Mouse (Mus musculus) liver, adult 2 months (tissue): ENCODE results near the gene S100a5.

Experiments used
- CTCF ChIP-seq: fragments of 200-500 bp; IDR thresholded peaks from 2 replicates; pipeline ENCODE4 v1.5.1; 2011; ENCODE audit warnings: low read depth, low read length, control low read depth
- POLR2A ChIP-seq: fragments of 200-500 bp; IDR thresholded peaks from 2 replicates; pipeline ENCODE4 v1.6.1; 2011; ENCODE audit warnings: low read length, control low read depth; ENCODE audit not compliant: insufficient read depth; ENCODE audit errors: extremely low read depth

DNA sequence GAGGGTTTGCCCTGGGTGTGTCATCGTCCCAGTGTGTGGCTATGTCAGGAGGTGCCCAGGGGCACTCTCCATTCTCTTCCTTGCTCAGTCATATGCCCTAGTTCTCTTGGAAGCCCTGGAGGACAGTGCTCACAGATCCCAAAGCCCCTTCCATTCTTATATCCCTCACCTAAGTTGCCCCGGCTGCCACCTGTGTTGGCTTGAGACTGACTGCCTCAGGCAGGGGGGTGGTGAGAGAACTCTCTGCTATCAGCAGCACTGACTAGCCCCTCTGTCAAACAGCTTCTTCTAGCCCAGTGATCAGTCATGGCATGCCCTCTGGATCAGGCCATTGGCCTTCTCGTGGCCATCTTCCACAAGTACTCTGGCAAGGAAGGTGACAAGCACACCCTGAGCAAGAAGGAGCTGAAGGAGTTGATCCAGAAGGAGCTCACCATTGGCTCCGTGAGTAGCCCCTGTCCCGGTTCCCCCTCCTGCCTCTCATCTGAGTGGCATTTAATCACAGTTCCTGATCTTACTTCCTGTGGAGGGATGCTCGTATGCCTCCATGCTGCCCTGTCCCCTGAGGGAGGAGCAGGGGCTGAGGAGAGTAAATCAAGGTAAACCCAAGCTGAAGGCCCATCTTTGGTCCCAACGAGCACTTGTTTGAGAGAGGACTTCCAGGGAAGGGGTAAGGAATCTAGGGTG lies 5.3 kb downstream of the S100a5 start:
- TF ChIP-seq CTCF (no peak), POLR2A (no peak)
